Mouse (Mus musculus): Measurements from ENCODE around the gene Cubn. TPM values are rescaled to one million over a fixed set of nuclear protein-coding genes. Genes with fewer than 3 reads are reported as not detected.

Gene Cubn
- 1 to 10 TPM; 1.0 to 1.2 TPM for total RNA-seq (2021)

DNA sequence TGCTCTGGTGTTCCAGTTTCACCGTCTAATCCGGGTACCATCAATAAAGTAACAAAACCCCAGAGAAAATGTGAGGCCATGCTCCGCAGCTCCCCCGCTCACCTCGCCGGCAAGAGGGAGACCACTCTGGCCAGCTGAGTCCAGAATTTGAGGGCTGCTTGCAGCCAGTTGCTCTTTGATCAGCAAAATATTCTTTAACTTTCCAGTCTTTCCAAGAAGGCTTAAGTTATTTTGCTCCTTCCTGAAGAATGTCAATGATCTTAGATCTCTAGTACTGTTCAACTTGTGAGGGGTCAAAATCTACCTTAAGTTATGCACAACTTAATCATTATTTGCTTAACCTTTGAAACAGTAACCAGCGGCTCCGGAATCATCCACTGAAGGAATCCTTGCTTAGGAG lies at the start of gene Cubn:
Cubn (minus strand) TSS at position 80 of the 400 bp plus-strand sequence.
- DNase-seq = no peak

DNA sequence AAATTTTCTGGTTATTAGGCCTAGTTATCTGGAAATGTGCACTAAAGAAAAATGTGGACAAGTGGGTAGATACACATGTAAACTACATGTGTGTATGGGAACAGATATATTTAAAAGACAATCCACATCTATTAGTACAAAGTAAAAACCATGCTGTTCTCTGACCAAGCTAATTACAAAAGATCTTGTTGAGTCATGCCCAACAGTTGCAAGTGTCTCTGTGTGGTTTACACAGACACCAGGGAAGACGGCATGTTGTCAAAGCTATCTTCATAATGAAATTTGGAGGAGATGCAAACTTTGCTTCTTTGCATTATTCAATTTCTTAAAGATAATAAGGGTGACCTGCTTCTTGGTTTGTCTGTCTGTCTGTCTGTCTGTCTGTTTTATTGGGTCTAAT lies 48.2 kb upstream of the Cubn start:
- no peak for DNase-seq

DNA sequence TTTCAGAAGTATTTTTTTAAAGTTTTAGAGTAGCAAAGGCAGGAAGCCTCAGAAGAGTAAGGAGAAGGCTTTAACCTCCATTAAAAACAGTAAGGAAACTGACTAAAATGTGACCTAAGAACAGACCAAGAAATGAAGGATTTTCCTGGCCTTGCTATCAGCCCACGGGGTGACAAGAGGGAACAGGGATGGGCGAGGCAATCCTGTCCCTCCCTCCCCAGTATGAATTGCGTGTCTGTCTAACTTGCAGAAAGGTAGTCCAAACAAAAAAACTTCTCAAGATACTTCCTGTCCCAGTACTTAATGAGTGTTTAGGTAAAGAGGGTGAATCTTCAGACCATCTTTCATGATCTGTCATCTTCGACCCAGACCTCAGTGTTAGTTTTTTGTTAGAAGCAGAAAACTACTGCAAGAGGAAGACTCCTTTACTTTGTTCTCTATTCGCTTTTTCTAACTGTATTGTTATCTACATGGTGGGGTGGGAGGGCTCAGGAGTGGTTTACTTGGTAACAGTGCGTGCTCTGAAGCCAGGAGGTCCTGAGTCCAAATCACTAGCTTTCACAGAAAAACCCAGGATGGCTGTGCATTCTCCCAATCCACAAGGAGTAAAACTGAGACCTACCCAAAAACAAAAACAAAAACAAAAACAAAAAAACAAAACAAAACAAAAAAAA lies 47.2 kb upstream of the Cubn start:
- no peak for DNase-seq

DNA sequence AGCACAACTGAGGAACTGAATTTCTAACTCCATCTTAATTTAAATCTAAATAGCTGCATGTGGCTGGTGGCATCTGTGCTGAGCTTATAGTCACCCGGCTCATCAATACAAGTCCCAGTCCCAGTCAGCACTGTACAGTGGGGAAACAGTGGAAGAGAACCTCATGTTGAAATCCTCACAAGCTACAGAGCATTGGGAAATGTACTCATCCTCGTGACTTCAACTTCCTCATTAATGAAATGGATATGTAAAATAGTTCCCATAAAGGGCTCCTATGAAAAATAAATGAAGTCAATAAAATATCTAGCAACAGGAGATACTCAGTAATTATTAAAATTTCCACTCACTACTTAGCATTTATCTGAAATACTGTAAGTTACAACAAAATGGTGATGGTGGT lies 46.6 kb upstream of the Cubn start:
- DNase-seq = no peak

DNA sequence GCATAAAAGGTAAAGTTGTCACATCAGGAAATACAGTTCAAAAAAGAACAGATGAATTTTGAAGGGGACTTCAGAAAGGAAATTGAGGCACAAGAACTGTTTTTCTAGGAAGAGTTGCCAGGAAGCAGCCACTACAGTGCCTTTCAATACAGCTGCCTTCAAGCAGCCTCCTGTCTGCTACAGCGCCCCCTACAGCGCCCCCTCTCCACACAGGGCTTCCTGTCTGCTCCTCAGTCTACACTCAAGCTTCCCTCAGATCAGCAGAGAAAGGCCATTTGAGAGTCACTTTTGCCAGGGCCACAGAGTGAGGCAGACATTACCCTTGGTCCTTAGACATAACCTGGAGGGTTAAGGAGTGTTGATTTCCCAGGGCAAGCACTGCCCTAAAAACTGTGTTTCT lies 46.1 kb upstream of the Cubn start:
- no peak for DNase-seq

DNA sequence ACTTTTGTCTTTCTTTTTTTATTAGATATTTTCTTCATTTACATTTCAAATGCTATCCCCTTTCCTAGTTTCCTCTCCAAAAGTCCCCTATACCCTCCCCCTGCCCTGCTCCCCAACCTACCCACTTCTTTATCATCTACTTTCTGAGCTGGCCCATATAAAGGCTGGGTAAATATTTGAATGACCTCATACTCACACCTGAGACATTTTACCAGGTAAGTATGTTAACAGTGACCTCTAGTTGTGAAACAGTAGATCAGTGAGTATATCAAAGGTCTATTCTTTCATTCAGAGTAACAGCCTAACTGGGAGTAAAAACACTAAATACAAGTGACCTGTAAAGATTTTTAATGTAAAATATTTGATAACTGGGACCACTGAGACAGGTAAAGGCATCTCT lies 45.1 kb upstream of the Cubn start:
- no peak for DNase-seq

DNA sequence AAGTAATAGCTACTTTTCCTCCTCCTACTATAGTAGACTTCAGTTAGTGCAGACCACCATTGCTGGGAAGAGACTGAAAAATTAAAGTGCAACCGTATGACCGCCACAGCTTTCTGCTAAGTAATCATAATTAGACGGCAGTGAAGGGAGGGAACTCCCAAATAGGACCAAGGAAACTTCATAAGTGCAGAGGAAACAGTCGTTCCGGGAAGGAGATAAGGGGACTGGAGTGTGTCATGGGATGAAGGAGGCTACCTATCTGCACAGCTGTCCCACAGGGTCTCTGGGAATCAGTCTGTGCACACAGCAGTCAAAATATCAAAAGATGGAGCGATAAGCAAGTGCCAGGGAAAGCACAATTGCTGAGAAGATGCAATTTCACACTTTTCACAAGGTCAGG lies 39.0 kb upstream of the Cubn start:
- DNase-seq = no peak

DNA sequence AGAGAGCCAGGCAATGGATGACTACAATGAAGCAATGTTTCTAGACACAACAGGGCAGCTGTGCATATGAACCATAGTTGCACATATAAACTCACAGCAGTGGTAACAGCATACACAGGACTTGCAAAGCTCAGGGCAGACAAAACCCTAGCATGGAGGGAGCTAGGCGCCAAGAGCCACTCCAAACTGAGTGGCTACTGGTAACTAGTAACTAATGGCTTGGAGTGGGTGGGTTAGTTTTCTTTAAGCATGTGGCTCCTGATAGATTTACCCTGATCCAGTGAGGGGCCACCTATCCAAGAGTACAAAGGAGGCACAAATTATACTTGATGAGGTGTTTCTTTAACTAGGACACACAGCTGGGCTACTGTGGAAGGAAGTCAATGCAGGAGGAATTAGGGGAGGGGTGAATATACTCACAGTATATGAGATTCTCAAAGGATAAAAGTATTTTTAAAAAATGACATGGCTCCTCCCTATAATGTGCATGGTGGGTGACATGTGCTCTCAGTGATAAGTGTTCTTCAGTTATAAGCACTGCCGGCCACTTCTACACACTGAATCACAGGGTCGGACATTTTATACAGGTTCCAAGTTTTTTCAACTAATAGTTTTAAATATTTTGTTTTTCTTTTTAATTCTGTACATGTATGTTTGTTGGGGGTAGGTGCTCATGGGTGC lies 37.8 kb upstream of the Cubn start:
- DNase-seq = no peak

DNA sequence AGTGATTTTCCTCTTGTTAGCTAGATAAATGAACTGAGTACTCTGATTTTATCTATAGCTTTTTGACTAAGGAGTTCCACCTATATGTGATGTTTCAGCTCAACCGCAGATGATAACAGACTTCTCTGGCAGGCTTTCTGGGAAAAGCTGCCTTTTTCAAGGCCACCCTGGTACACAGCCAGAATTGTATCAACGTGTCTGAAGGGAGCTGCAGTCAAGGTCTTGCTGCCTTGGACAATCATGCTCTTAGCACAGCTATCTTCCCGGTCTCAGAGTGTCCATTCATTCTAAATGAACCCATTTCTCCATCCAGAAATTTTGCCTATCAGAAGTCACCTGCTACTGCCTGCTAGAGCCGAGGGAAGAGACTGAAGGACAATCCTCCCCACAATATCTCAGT lies 35.9 kb upstream of the Cubn start:
- DNase-seq = peak; percentile 18

DNA sequence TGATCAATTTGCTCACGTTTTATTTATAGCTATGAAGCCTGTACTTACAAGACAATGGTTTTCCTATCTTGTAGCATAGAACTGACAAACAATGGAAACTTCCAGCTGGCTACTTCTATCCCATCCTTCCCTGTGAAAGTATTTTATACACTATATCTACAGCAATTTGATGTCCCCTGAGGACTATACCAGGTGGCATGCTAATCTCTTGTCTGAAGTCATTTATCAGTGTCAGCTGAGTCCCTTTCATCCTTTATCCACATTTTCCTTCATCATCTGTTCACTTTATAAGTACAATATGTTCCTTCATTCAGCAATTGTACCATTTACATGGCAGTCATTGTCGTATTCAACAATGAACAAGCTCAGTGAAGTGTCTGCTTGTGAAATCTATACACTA lies 35.5 kb upstream of the Cubn start:
- DNase-seq = no peak

DNA sequence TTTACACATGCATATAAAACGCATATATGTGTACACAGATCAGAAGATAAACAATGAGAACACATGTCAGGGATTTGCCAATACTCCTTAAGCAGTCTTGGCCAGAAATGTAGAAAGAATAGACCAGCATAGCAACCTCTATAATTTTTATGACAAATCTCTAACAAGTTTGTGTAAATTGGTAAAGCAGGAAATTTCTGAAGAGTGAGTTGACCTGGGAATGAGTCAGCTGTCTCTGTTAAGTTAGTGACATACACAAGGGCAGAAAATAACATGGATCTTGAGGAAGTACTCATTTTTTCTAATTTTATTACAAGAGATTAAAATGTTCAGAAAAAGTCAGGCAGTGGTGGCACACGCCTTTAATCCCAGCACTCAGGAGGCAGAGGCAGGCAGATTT lies 34.6 kb upstream of the Cubn start:
- DNase-seq = no peak

DNA sequence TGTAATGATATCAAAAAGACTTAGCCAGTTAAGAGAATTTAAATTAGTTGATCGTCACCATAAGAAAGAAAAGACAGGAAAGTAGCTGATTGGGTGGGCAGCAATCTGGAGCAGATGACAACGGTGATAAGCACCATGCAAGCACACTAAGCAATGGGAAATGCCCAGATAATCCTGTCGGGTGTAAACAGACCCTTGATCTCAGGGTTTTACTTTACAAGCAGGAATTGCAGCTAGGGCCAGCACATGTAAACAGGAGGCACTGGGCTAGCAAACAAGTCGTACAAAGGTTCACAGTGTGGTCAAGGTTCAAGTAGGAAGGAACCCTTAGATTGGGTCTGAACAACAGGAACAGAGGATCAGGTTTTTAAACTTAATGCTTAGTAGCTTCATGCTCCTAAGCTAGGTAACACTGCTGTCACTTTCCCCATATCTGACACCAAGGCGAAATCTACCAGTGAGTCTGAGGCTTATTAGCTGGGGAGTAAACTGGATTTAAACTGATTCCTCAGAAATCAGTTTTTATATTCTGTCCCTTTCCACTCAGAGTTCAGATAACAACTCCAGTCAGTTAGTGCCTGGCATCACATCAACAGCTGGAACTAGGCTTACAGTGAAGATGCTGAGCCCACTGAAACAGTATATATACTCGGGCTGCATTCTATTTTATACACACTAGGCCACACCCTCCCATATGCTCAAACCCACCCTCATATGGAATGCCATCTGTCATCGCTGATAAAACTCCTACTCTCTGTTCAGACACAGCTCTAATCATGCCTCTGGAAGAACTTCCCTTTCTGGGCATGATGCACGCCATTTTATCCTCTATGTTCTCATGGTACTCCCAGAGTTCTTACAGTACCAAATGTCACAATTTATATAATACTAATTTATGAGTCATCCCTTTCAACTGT lies 32.2 kb upstream of the Cubn start:
- DNase-seq = no peak

DNA sequence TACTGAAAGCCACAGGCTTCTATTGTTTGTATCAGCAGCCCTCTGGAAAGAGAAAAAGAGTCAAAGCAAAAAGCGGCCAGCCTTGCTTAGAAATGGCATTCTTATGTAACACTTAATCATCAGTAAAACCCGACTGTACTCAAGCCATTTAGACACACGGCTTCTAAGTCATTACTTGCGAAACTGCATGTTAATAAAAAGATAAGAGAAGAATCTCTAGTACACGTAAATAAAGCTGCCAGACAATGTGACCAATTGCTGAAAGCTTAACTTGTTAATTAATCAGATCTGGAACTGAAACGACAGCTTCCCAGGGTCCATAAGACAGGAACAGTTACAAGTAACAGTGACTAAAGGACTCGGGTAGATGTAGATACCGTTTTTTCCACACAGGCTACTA lies 30.5 kb upstream of the Cubn start:
- no peak for DNase-seq

DNA sequence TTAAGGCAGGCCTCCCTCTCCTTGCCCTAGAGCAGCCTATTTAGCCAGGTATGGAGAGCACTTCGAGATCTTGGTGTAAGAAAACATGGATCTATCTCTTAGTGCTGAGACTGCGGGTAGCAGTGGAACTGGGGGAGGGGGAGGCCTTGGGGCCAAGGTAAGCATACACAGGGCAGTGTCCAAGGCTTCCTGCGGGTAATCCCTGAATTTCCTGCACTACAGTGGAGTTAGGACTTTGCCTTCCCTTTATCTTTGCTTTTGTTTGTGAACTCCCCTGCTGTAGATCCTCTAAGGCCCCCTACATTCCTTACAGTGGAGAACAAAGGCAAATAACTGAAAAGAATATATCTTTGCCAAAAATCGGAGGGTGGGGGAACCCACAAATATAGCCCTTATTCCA lies 23.3 kb upstream of the Cubn start:
- DNase-seq = no peak

DNA sequence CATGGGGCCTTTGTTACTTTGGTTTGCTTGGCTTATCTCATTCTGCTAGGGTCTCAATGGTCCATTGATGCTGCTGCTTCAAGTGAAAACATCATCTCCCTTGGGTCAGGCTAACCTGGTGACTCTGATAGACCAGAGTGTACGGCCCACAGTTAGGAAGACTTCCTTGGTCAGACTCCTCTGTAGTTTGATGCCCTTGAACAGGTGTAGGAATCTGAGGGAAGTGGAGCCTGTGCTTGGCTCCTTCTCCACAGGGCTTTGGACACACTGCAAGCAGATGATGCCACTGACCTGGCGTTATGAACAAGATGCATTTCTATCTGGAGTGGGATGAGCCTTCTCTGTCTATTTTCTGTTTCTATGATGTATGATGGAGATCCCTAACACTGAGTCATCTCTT lies 11.1 kb upstream of the Cubn start:
- DNase-seq = no peak

DNA sequence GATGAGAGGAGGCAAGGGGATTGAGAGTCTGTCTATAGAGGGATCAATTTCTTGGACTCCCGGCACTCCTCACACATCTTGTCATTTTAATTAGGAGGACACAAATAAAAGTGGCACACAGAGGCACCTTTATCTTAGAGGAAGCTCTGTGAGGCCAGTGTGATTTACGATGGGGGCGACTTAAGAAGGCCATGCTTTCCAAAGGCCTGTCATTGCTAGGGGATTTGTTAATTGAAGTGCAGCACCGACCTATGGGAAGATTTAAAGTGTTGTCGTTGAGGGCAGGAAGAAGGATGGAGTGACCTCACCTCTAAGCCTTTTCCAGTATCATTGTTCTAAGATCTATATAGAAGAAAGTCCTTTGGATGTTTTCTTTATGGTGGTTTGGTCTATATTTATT lies 9.9 kb upstream of the Cubn start:
- no peak for DNase-seq

DNA sequence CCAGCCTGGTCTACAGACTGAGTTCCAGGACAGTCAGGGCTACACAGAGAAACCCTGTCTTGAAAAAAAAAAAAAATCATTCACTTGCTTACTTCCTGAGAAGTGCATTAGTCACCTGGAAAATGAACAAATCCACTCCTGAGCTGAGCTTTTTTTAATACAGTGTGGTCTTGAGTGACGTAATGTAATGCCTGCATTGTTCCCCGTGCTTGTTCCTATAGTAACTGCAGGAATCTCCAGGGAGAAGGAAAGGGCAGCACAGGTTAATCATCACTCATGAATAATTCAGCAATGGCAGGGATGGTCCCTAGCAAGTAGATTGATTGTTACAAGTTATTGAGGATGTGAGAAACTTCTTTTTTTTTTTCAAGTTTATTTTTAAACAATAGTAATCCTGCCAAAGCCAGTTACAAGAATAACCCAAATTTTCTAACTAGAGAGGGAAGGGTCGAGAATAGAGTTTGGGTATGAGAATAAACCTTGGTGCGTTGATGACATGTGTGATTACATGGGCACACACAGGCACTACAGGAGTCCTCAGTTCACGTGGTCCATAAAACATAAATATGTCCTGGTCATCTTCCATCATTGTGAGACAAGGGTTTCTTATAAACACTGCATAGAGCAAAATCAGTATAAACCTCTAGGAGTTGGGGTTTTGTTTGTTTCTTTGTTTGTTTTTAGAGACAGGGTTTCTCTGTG lies 8.8 kb upstream of the Cubn start:
- no peak for DNase-seq

DNA sequence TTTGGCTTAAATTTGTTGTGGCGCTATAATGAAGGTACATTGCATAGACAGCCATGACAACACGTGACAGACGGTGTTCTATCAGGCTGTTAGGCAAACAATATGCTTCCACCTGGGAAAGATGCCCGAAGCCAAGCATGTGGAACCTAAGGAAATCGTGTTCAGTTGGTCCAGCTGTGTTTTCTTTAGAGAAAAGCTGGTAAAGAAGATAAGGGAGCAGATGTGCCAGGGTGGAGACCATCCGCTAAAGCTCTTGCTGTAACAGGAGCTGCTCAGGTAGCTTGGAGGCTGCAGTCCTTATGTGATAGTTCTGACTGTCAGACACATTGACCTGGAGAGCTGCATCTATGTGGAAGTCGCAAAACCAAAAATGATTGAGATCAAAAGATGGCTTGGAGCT lies 7.6 kb upstream of the Cubn start:
- no peak for DNase-seq

DNA sequence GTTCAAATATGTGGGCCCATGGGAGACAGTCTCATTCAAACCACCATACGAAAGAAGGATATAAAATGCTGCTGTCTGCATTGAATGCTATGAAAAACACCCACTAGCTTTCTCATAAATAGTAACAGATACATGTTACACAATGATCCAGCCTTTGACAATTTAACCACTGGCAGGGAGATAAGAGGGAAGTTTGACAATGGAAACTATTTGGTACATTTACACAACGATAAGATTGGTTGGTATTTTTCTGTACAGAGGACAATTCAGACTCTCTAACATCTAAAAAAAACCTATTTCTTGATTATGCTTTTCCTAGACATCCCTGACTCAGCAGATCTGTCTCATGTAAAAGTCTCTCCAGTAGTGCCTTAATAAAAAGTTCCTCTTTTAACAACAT lies 4.5 kb upstream of the Cubn start:
- DNase-seq = no peak

DNA sequence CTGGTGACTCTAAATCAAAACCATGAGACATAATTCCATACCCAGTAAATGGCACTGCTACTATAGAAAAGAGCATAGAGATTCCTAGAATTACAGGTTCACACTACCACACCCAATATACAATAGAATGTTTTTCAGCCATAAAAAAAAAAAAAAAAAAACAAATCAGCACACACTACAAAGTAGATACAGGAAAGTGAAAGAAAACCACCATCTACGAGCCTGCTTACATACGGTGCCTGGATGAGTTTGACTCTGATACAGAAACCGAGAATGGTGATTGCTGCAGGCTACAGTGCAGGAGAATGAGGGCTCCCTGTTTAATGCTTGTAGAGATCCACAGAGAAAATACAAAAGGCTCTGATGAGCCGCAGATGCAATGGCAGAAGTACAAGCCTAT lies 1.3 kb upstream of the Cubn start:
- DNase-seq = no peak

DNA sequence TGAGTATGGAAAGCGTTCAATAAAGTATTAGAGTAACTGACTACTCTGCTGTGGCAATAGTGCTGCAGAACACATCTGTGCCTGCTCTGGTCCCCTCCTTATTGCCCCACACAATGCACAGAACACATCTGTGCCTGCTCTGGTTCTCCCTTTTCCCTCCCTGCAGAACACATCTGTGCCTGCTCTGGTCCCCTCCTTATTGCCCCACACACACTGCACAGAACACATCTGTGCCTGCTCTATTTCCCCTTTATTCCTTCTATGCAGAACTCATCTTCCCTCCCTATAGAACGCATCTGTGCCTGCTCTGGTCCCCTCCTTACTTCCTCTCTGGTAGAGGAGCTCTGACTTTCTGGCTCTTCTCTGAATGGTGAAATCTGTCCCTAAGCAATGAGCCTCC lies 1.1 kb downstream of the Cubn start:
- DNase-seq = no peak

DNA sequence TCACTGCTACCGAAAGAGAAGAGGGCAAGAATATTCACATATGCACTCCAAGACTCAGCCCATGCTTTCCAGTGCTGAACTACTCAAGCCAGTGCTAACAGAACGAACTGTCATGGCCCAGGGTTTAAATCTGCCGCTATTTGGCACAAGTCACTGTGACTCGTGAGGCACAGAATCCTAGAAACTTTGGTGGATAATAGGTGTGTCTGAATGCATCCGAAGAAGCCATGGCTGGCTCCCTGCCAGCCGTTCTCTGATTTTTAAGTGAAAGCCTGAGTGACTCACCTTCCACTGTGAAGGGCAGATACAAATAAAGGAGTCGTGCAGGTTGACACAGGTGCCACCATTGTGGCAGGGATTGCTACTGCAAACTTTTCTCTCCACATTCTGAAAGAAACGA lies 5.1 kb downstream of the Cubn start:
- DNase-seq = no peak

DNA sequence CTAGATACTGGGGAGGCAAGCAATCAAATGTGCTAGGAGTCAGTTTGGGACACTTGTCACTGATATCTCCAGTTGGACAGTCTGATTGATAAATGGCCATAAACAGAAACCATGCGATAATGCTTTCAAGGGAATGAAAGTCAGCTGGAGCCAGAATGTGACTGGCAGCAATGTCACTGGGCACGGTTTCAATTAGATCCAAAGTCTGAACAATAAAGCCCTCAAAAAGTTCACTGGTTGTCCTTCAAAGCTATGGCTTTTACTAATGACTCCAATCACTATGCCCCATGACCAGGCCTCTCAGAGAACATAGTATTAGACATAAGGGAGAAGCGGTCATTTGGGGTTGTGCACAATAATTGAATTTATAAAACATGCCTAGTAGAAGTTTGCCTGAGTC lies 7.0 kb downstream of the Cubn start:
- DNase-seq = peak; percentile 24
